In genomic region chrX:60403062-60403763, GRCm38 (mm10) we compare ENCODE assay signal across 8 mouse cellular contexts.
A peak's percentile ranks its signal among the peaks of the same experiment; 100 is the strongest.
DNase-seq lines count a peak whose midpoint lies in the region; ATAC-seq and TF ChIP-seq lines count a peak whose summit lies in the region.

No protein-coding gene starts in this region.

- ATAC-seq in forebrain, embryonic 13.5 days = peak; percentile 28
- no peak; the same call in 1 of the 2 replicates for ATAC-seq in hindbrain, embryonic 15.5 days (ENCODE audit: low FRiP score, low read depth)
- ATAC-seq in liver, embryonic 13.5 days (ENCODE audit: low read depth) = peak; percentile 52
- ATAC-seq in neural tube, embryonic 12.5 days (ENCODE audit: low FRiP score, low read depth) = peak; percentile 14

- no peak for TF ChIP-seq POLR2A in bone marrow macrophage, adult 2 months (IDR thresholded peaks at IDR 0.05; ENCODE audit: borderline replicate concordance, low read depth, low read length)

- peak overlapping the region; percentile 84 for H3K4me3 ChIP-seq in bone marrow macrophage, adult 2 months (ENCODE audit: insufficient read depth, low read length)
- H3K4me3 ChIP-seq in forebrain, embryonic 13.5 days = peak overlapping the region; percentile 65
- peak overlapping the region; percentile 58 for H3K4me3 ChIP-seq in hindbrain, embryonic 15.5 days
- H3K4me3 ChIP-seq in liver, embryonic 13.5 days (replicated peaks) = peak overlapping the region; percentile 77
- H3K4me3 ChIP-seq in neural tube, embryonic 12.5 days = peak overlapping the region; percentile 60

- no peaks in the 10 kb centered on the region for H3K9me3 ChIP-seq in forebrain, embryonic 13.5 days (replicated peaks)
- H3K9me3 ChIP-seq in hindbrain, embryonic 15.5 days = no peaks in the 10 kb centered on the region
- no peaks in the 10 kb centered on the region for H3K9me3 ChIP-seq in liver, embryonic 13.5 days (replicated peaks)
- H3K9me3 ChIP-seq in neural tube, embryonic 12.5 days = no peaks in the 10 kb centered on the region

- H3K9ac ChIP-seq in forebrain, embryonic 13.5 days = peak overlapping the region; percentile 75
- H3K9ac ChIP-seq in hindbrain, embryonic 15.5 days = peak overlapping the region; percentile 76
- peak overlapping the region; percentile 84 for H3K9ac ChIP-seq in liver, embryonic 13.5 days
- H3K9ac ChIP-seq in neural tube, embryonic 12.5 days = peak overlapping the region; percentile 71

- H3K36me3 ChIP-seq in forebrain, embryonic 13.5 days (ENCODE audit: poor library complexity, severe bottlenecking) = no peaks in the 10 kb centered on the region
- H3K36me3 ChIP-seq in hindbrain, embryonic 15.5 days = no peaks in the 10 kb centered on the region
- no peaks in the 10 kb centered on the region for H3K36me3 ChIP-seq in liver, embryonic 13.5 days
- H3K36me3 ChIP-seq in neural tube, embryonic 12.5 days = no peaks in the 10 kb centered on the region

- 22% methylated on average over 35 of the region's 46 CpGs for WGBS in forebrain, embryonic 13.5 days
- 22% methylated on average over 43 of the region's 46 CpGs for WGBS in hindbrain, embryonic 15.5 days
- WGBS in liver, embryonic 13.5 days (ENCODE audit: insufficient replicate concordance) = 11% methylated on average over 39 of the region's 46 CpGs
- WGBS in neural tube, embryonic 12.5 days = 19% methylated on average over 46 of the region's 46 CpGs

- H3K4me2 ChIP-seq in forebrain, embryonic 13.5 days = peak overlapping the region; percentile 65
- H3K4me2 ChIP-seq in hindbrain, embryonic 15.5 days = peak overlapping the region; percentile 63
- H3K4me2 ChIP-seq in liver, embryonic 13.5 days = peak overlapping the region; percentile 74
- peak overlapping the region; percentile 65 for H3K4me2 ChIP-seq in neural tube, embryonic 12.5 days (replicated peaks)

- peak; percentile 10 for DNase-seq in left cerebral cortex, postnatal 4 days
- no peak for DNase-seq in left cerebral cortex, postnatal 25 days (ENCODE audit: low spot score in 2 of 2)
- peak; percentile 2 for DNase-seq in liver, embryonic 13.5 days
- peak; percentile 45 to 71 for DNase-seq in thymus, postnatal 36 days

- H3K27me3 ChIP-seq in forebrain, embryonic 13.5 days = no peaks in the 10 kb centered on the region
- no peaks in the 10 kb centered on the region for H3K27me3 ChIP-seq in hindbrain, embryonic 15.5 days
- no peaks in the 10 kb centered on the region for H3K27me3 ChIP-seq in liver, embryonic 13.5 days
- H3K27me3 ChIP-seq in neural tube, embryonic 12.5 days (replicated peaks) = no peaks in the 10 kb centered on the region

- no peak for TF ChIP-seq CTCF in bone marrow macrophage, adult 2 months (IDR thresholded peaks at IDR 0.05; ENCODE audit: low read depth, low read length)

- no peak overlapping the region for H3K27ac ChIP-seq in bone marrow macrophage, adult 2 months (ENCODE audit: insufficient read depth, low read depth, low read length)
- H3K27ac ChIP-seq in forebrain, embryonic 13.5 days = peak overlapping the region; percentile 6; the same call in 1 of the 2 replicates
- peak overlapping the region; percentile 69 for H3K27ac ChIP-seq in hindbrain, embryonic 15.5 days (replicated peaks)
- H3K27ac ChIP-seq in liver, embryonic 13.5 days = peak overlapping the region; percentile 47; the same call in 1 of the 2 replicates
- H3K27ac ChIP-seq in neural tube, embryonic 12.5 days = no peak overlapping the region

- intact Hi-C loops in left cerebral cortex, postnatal 4 days (cut with DNase I) = loop anchor here (5.0 to 10.0 kb wide), 2 partner anchors 368 to 1226 kb away; no protein-coding TSS in a partner anchor
- intact Hi-C loops in left cerebral cortex, postnatal 25 days (cut with DNase I) = loop anchor here (5.0 to 10.0 kb wide), 2 partner anchors 836 to 1218 kb away; partner anchors contain the start of gene Fgf13

- H3K4me1 ChIP-seq in bone marrow macrophage, adult 2 months (ENCODE audit: control insufficient read depth, insufficient read depth, low read length) = no peaks in the 10 kb centered on the region
- peaks cover 11% of the 10 kb centered on the region for H3K4me1 ChIP-seq in forebrain, embryonic 13.5 days
- H3K4me1 ChIP-seq in hindbrain, embryonic 15.5 days (replicated peaks) = no peaks in the 10 kb centered on the region
- peaks cover 4% of the 10 kb centered on the region; the same call in 1 of the 2 replicates for H3K4me1 ChIP-seq in liver, embryonic 13.5 days (replicated peaks)
- H3K4me1 ChIP-seq in neural tube, embryonic 12.5 days = no peaks in the 10 kb centered on the region

Comparison
In these comparisons a context has a peak if more than half of its experiments do, and no peak if none do; other contexts are left out.
1. DNase-seq: peak in left cerebral cortex, postnatal 4 days (single experiment), liver, embryonic 13.5 days (single experiment) and thymus, postnatal 36 days (2 of 2); none in left cerebral cortex, postnatal 25 days (0 of 2).
2. H3K27ac ChIP-seq: peak in forebrain, embryonic 13.5 days (single experiment), hindbrain, embryonic 15.5 days (single experiment) and liver, embryonic 13.5 days (single experiment); none in bone marrow macrophage, adult 2 months (single experiment) and neural tube, embryonic 12.5 days (single experiment).
3. Peak in every context shown above with its lines, with median percentiles within 50 percentile points of each other: H3K4me3 ChIP-seq, H3K4me2 ChIP-seq and H3K9ac ChIP-seq.